Mouse (Mus musculus) left cerebral cortex, postnatal 10 days (tissue): ENCODE data around the gene Nanog. TPM values are rescaled to one million over a fixed set of nuclear protein-coding genes. Genes with fewer than 3 reads are reported as not detected.

Experiments used
- DNase-seq, 2 experiments: peaks; one replicate each; pipeline ENCODE4 v3.0.0; 2021 to 2022; ENCODE audit warnings: low spot score in 2 of 2, mixed read lengths in 1 of 2; ENCODE audit errors: extremely low spot score in 1 of 2
- intact Hi-C: fragments of 180-260 bp; cut with DNase I; formaldehyde crosslinking; loops from one replicate; pipeline ENCODE4 v1.15.1; 2025
- total RNA-seq, 2 experiments: library from RNA; stranded (reverse); gene quantifications; 2 replicates each; pipeline ENCODE4 v1.2.3; 2021

The Nanog gene
- total RNA-seq, 2 experiments from 2014 or later: not detected

DNA sequence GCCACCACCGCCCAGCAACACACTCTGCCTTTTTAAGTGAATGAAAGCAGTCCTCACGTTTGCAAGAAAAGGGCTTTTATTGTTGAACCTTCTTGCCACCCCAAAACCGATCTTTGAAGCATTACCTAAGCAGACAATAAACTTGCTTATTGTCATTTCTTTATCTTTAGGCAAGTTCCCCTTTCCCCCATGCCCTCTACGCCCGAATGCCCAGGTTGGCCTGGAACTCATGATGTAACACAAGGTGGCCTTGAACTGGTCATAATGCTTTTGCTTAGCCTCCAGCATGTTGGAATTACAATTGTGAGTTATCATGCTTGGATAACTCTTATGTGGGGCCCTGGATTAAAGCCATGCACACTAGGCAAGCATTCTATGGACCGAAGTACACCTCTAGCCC, 43.3 kb downstream of the Nanog start:
- no peak for DNase-seq
- intact Hi-C loops: no loop called here

GRCm38 (mm10) chr6:122755913-122756312, 48.6 kb downstream of the Nanog start:
- no peak for DNase-seq
- intact Hi-C loops: no loop called here

- intact Hi-C loops: no loop called here
- DNase-seq: no peak
Measured at GRCm38 (mm10) chr6:122758732-122759131, 51.4 kb downstream of the Nanog start.

DNA sequence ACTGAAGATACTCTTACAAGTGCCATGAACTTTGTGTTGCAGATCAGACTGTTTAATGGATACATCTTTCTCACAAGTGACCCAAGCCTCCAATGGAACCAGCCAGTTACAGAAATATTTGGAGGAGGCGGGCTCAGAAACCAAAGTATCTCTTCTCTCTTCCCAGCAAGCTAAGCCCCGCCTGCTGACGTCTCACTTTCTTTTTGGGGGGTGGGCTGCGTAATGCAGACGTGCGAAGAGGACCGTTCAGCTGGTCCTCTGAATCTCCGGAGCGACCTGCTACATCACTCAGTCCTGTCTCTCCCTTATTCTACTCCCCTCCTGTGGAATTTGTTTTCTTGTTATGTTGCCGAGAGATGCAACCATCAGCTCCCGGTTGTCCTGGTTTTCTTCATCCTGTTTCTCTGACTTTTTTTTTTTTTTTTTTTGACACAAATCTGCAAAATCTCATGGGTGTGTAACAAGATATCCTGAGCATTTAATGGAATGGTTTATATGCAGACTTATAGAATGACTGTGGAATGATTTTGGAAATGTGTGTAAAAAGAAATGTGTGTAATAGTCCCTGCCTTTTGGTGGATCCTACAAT, 53.8 kb downstream of the Nanog start:
- peak; percentile 81 to 82 for DNase-seq
- intact Hi-C loops: no loop called here

DNA sequence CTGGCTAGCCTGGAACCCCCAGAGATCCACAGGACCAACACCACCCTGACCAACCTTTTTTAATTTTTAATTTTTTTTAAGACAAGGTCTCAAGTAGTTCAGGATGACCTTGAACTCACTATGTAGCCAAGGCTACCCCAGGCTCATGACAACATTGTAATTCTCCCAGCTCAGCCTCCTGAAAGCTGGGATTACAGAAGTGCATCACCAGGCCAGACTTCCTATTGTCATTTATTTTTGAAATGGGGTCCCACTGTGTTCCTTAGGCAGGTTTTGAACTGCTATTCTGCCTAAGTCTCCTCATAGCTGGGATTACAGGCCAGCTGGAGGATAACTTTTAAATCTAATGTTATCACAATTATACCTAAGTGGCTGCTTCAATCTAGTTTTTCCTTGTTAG, 54.6 kb downstream of the Nanog start:
- no peak for DNase-seq
- intact Hi-C loops: no loop called here

GRCm38 (mm10) chr6:122762480-122762879, 55.2 kb downstream of the Nanog start:
- intact Hi-C loops: no loop called here
- no peak for DNase-seq

DNA sequence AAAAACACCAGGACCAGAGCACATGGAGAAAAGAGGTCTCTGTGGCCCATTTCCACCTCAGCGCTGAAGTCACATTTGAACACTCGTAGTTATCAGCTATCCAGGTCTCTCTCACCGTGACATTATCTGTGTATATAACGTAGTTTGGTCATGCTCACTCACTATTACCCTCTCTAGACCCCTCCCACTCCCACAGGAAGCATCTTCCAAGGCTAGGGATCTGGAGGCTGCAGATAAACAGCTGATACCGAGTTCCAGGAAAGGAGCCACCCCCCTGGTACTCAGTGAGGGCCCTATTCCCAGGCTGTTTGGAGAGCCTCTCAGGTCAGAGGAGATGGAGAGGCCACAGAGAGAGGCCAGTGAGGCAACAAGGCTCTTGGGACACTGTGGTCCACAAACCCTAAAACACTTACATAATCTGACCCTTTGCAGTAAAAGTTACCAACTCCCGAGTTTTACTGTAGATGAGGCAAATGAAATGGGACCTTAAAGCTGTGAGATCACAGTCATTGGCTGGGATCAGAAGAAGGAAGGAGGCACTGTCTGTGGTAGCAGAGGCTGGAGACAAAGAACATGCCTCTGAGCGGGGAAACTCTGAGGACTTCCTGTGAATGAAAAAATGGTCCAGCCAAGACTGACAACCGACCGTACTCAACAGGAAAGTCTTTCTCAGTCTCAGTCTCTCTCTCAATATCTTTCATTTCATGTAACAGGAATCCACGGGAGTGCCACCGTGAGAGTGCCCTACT, 55.8 kb downstream of the Nanog start:
- intact Hi-C loops: no loop called here

DNA sequence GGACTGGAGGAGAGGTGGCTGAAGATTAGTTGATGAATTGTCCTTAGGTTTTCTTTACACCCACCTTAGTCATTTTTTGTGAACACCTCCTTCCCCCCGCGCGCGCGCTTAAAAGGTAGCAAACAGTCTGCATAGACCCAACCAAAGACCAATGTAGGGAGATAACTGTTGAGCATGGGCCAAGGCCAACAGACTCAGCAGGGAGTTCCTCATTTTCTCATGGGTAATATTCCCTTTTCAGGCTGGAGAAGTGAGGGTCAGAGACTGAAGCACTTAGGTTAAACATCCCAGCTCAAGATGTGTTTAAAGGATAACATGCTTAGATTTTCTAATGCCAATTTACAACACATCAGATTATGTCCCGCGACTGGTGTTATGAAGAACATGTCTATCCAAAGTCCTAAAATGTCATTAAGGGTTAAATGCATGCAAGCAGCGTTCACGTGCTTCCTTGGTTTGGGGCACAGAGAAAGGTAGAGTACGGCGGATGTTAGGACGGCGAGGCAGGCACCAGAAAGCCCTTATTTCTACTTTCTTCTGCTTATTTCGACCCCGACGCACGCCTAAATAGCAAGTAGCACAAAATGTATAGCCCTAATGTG, 56.7 kb downstream of the Nanog start:
- intact Hi-C loops: loop anchor here (2.0 kb wide), 1 partner anchor 23 kb away; no protein-coding TSS in a partner anchor
- no peak for DNase-seq

More for the DNA sequence above, 55.8 kb downstream of the Nanog start:
- DNase-seq: no peak

Other genes starting within 250 kb of the Nanog start
- gene Rimklb, start 208.7 kb upstream of the Nanog start, total RNA-seq: 100 to 1,000 TPM; 249 to 260 TPM
- gene Mfap5, start 201.6 kb upstream of the Nanog start, total RNA-seq: 1 to 10 TPM in 1 of 2 experiments, under 1 TPM in 1; 0.99 to 2.0 TPM
- gene Aicda, start 153.7 kb upstream of the Nanog start, total RNA-seq: not detected
- gene Apobec1, start 105.0 kb upstream of the Nanog start, total RNA-seq: 1 to 10 TPM; 1.4 to 1.7 TPM
- gene Gdf3, start 97.4 kb upstream of the Nanog start, total RNA-seq: not detected
- not detected for gene Dppa3, start 81.1 kb upstream of the Nanog start, total RNA-seq
- gene Slc2a3, start 94.2 kb downstream of the Nanog start, total RNA-seq: 100 to 1,000 TPM; 127 to 133 TPM
- 10 to 100 TPM; 26.7 to 30.3 TPM for gene Foxj2, start 112.4 kb downstream of the Nanog start, total RNA-seq
- under 1 TPM; 0.89 to 0.97 TPM for gene C3ar1, start 148.7 kb downstream of the Nanog start, total RNA-seq
- gene Necap1, start 167.0 kb downstream of the Nanog start, total RNA-seq: 100 to 1,000 TPM; 158 to 160 TPM
- under 1 TPM; 0.30 to 0.43 TPM for gene Clec4a1, start 214.4 kb downstream of the Nanog start, total RNA-seq
- under 1 TPM; 0.81 to 0.88 TPM for gene Clec4a3, start 245.0 kb downstream of the Nanog start, total RNA-seq